Mouse (Mus musculus) lung, embryonic 14.5 days (tissue): ENCODE measurements around the gene S100a14. TPM values are rescaled to one million over a fixed set of nuclear protein-coding genes. Genes with fewer than 3 reads are reported as not detected.
A peak's percentile ranks its signal among the peaks of the same experiment; 100 is the strongest.

Experiments used
- ATAC-seq: fragments of 200-750 bp; cut with Nextera tagmentation; 2 replicates; pipeline ENCODE4 v1.8.0; 2017; ENCODE audit warnings: mild to moderate bottlenecking, moderate TSS enrichment, moderate library complexity; ENCODE audit not compliant: insufficient read depth
- DNase-seq: peaks from one replicate; pipeline ENCODE4 v3.0.0-alpha.2; 2015
- H3K27ac ChIP-seq: fragments of 300-500 bp; sonication (generic); 2 replicates; pipeline ENCODE4 v1.5.1; 2014; ENCODE audit warnings: low read depth, mild to moderate bottlenecking, moderate library complexity
- H3K27me3 ChIP-seq: fragments of 300-500 bp; sonication (generic); 2 replicates; pipeline ENCODE4 v1.6.1; 2014; ENCODE audit warnings: low read length, control low read depth; ENCODE audit not compliant: insufficient read depth
- H3K36me3 ChIP-seq: fragments of 300-500 bp; sonication (generic); 2 replicates; pipeline ENCODE4 v1.6.1; 2014; ENCODE audit warnings: control low read depth; ENCODE audit not compliant: insufficient read depth
- H3K4me1 ChIP-seq: fragments of 300-500 bp; sonication (generic); 2 replicates; pipeline ENCODE4 v1.6.1; 2014; ENCODE audit warnings: antibody characterized with exemption, control low read depth; ENCODE audit not compliant: insufficient read depth
- H3K4me2 ChIP-seq: fragments of 300-500 bp; sonication (generic); 2 replicates; pipeline ENCODE4 v1.6.1; 2014; ENCODE audit warnings: mild to moderate bottlenecking
- H3K4me3 ChIP-seq: fragments of 300-500 bp; sonication (generic); 2 replicates; pipeline ENCODE4 v1.5.1; 2014; ENCODE audit warnings: low read depth, low read length
- H3K9ac ChIP-seq: fragments of 300-500 bp; sonication (generic); 2 replicates; pipeline ENCODE4 v1.6.1; 2014
- H3K9me3 ChIP-seq: fragments of 300-500 bp; sonication (generic); 2 replicates; pipeline ENCODE4 v1.6.1; 2016; ENCODE audit warnings: low read depth, low read length, control low read depth
- CTCF ChIP-seq: IDR thresholded peaks from 2 replicates; pipeline ENCODE4 v1.5.1; 2016; ENCODE audit warnings: antibody characterized with exemption, low read depth
- WGBS: fragments of 180-500 bp; shearing (Covaris S2); extraction: QIAGEN DNeasy Blood & Tissue Kit; methylation state at CpG from one replicate; pipeline ENCODE4 v1.1.7; 2014; 5-methylcytosine and 5-hydroxymethylcytosine counted together
- polyA plus RNA-seq: library from polyadenylated mRNA; unstranded; fragments of >200 nt; fragmentation: Nextera tagmentation; extraction: Ambion mirVana; gene quantifications from 2 replicates; pipeline ENCODE4 v1.2.1, GENCODE M21; 2014

S100a14 gene
- polyA plus RNA-seq = 1.2 and 1.6 TPM in 2 replicates

- Histone ChIP-seq H3K9ac (no peak within 1 kb of the TSS), H3K4me1 (peaks cover 3% of the 10 kb centered on the region; the same call in 1 of the 2 replicates), H3K9me3 (no peaks in the 10 kb centered on the region), H3K27me3 (no peaks in the 10 kb centered on the region), H3K27ac (no peak within 1 kb of the TSS), H3K4me3 (no peak within 1 kb of the TSS), H3K4me2 (no peak within 1 kb of the TSS), H3K36me3 (no peaks in the 10 kb centered on the region)
- peak; percentile 63 for DNase-seq
- ATAC-seq = peak; percentile 89
- WGBS = 47% methylated on average over 5 of the region's 5 CpGs
- TF ChIP-seq CTCF = no peak
Observed at GRCm38 (mm10) chr3:90526580-90526979, at the start of gene S100a14. S100a14 (plus strand) TSS chr3:90526856.

- no peak overlapping the region for H3K4me3 ChIP-seq
- no peak for TF ChIP-seq CTCF
- 77% methylated on average over 5 of the region's 5 CpGs for WGBS
- DNase-seq (no peak), ATAC-seq (no peak)
- H3K9me3 ChIP-seq = no peaks in the 10 kb centered on the region
- no peaks in the 10 kb centered on the region for H3K27me3 ChIP-seq
- no peak overlapping the region for H3K9ac ChIP-seq
- peaks cover 74% of the 10 kb centered on the region for H3K36me3 ChIP-seq
- H3K27ac ChIP-seq = no peak overlapping the region
- 0 out of 2 replicates have a peak, but pooled peaks cover 3% of the 10 kb centered on the region for H3K4me1 ChIP-seq
- H3K4me2 ChIP-seq = no peak overlapping the region
Observed at GRCm38 (mm10) chr3:90486998-90487397, 39.7 kb upstream of the S100a14 start.

GRCm38 (mm10) chr3:90488576-90488975, 38.1 kb upstream of the S100a14 start:
- no peak overlapping the region for H3K9ac ChIP-seq
- H3K4me1 ChIP-seq = 0 out of 2 replicates have a peak, but pooled peaks cover 3% of the 10 kb centered on the region
- 77% methylated on average over 6 of the region's 6 CpGs for WGBS
- H3K27me3 ChIP-seq = no peaks in the 10 kb centered on the region
- H3K36me3 ChIP-seq = peaks cover 58% of the 10 kb centered on the region
- ATAC-seq = no peak
- no peaks in the 10 kb centered on the region for H3K9me3 ChIP-seq
- no peak for DNase-seq
- H3K4me2 ChIP-seq = no peak overlapping the region
- TF ChIP-seq CTCF = no peak
- no peak overlapping the region for H3K4me3 ChIP-seq
- H3K27ac ChIP-seq = no peak overlapping the region

GRCm38 (mm10) chr3:90490696-90491256, 35.9 kb upstream of the S100a14 start, which contains the start of gene Snapin:
Snapin (minus strand) TSS chr3:90491033.
- peaks cover 36% of the 10 kb centered on the region for H3K36me3 ChIP-seq
- DNase-seq (peak; percentile 98), ATAC-seq (peak; percentile 98)
- H3K9me3 ChIP-seq = no peaks in the 10 kb centered on the region
- H3K4me1 ChIP-seq = 0 out of 2 replicates have a peak, but pooled peaks cover 3% of the 10 kb centered on the region
- H3K27me3 ChIP-seq = no peaks in the 10 kb centered on the region
- H3K27ac ChIP-seq = peak within 1 kb of the TSS; percentile 86
- peak within 1 kb of the TSS; percentile 71 for H3K4me3 ChIP-seq
- peak within 1 kb of the TSS; percentile 73 for H3K4me2 ChIP-seq
- WGBS = under 1% methylated on average over 37 of the region's 37 CpGs
- peak; percentile 85 for TF ChIP-seq CTCF
- H3K9ac ChIP-seq = peak within 1 kb of the TSS; percentile 70

- no peaks in the 10 kb centered on the region for H3K9me3 ChIP-seq
- 42% methylated on average over 2 of the region's 2 CpGs for WGBS
- H3K4me2 ChIP-seq = no peak overlapping the region
Observed at GRCm38 (mm10) chr3:90491350-90491749, 35.3 kb upstream of the S100a14 start.

GRCm38 (mm10) chr3:90493831-90494540, 32.7 kb upstream of the S100a14 start:
- no peaks in the 10 kb centered on the region for H3K9me3 ChIP-seq
- H3K36me3 ChIP-seq = peaks cover 37% of the 10 kb centered on the region
- TF ChIP-seq CTCF = no peak
- no peaks in the 10 kb centered on the region for H3K27me3 ChIP-seq
- no peak overlapping the region for H3K4me2 ChIP-seq
- WGBS = 60% methylated on average over 4 of the region's 4 CpGs
- DNase-seq = no peak
- no peak overlapping the region for H3K9ac ChIP-seq
- H3K4me1 ChIP-seq = 0 out of 2 replicates have a peak, but pooled peaks cover 3% of the 10 kb centered on the region
- peak overlapping the region; percentile 54 for H3K27ac ChIP-seq
- no peak for ATAC-seq
- H3K4me3 ChIP-seq = no peak overlapping the region

More at GRCm38 (mm10) chr3:90491350-90491749, 35.3 kb upstream of the S100a14 start:
- Histone ChIP-seq H3K4me3 (no peak overlapping the region), H3K36me3 (peaks cover 36% of the 10 kb centered on the region), H3K4me1 (0 out of 2 replicates have a peak, but pooled peaks cover 3% of the 10 kb centered on the region), H3K27ac (no peak overlapping the region), H3K27me3 (no peaks in the 10 kb centered on the region), H3K9ac (no peak overlapping the region)
- peak; percentile 35; the same call in 1 of the 2 replicates for TF ChIP-seq CTCF
- 0 out of 2 replicates have a peak, but pooled peaks have one; percentile 8 for ATAC-seq
- peak; percentile 41 for DNase-seq
